In genomic region chr7:142443474-142443873, GRCm38 (mm10) we compare ENCODE assay signal across 24 mouse cellular contexts. TPM values are rescaled to one million over a fixed set of nuclear protein-coding genes. Genes with fewer than 3 reads are reported as not detected.
DNase-seq lines count a peak whose midpoint lies in the region; ATAC-seq and TF ChIP-seq lines count a peak whose summit lies in the region.
"Had no signal": no experiment of that assay in that cellular context is flagged by ENCODE, and none has a peak within 500 bp of the region (broad histone marks: within the 10 kb centered on the region; RNA-seq: fewer than 3 reads in every experiment).

No protein-coding gene starts in this region.

- H3K4me2 ChIP-seq in midbrain, postnatal 0 days (ENCODE audit: low read depth, low read length, poor library complexity, severe bottlenecking) = no peak overlapping the region
- H3K4me2 ChIP-seq: heart, embryonic 11.5 days; lung, embryonic 15.5 days; neural tube, embryonic 12.5 days had no signal

- no peaks in the 10 kb centered on the region for H3K36me3 ChIP-seq in midbrain, embryonic 10.5 days
- no peaks in the 10 kb centered on the region for H3K36me3 ChIP-seq in midbrain, postnatal 0 days (ENCODE audit: insufficient read depth, low read length)
- H3K36me3 ChIP-seq: lung, embryonic 15.5 days; neural tube, embryonic 12.5 days had no signal

- H3K9me3 ChIP-seq in midbrain, embryonic 10.5 days (replicated peaks) = no peaks in the 10 kb centered on the region
- no peaks in the 10 kb centered on the region for H3K9me3 ChIP-seq in midbrain, postnatal 0 days (ENCODE audit: low read length)
- H3K9me3 ChIP-seq: lung, embryonic 15.5 days; neural tube, embryonic 12.5 days had no signal

- peaks cover 13% of the 10 kb centered on the region for H3K4me1 ChIP-seq in midbrain, embryonic 10.5 days
- H3K4me1 ChIP-seq in midbrain, postnatal 0 days (ENCODE audit: insufficient read depth, low read length) = no peaks in the 10 kb centered on the region
- H3K4me1 ChIP-seq in bone marrow macrophage, adult 2 months (ENCODE audit: control insufficient read depth, insufficient read depth, low read length) = peaks cover 50% of the 10 kb centered on the region

- H3K9ac ChIP-seq in midbrain, postnatal 0 days (replicated peaks; ENCODE audit: low read length, poor library complexity, severe bottlenecking) = no peak overlapping the region
- H3K9ac ChIP-seq: forebrain, postnatal 0 days; lung, embryonic 15.5 days; neural tube, embryonic 12.5 days had no signal

- H3K27me3 ChIP-seq in midbrain, embryonic 10.5 days (ENCODE audit: low read depth, poor library complexity, severe bottlenecking) = peaks cover 13% of the 10 kb centered on the region
- no peaks in the 10 kb centered on the region for H3K27me3 ChIP-seq in midbrain, postnatal 0 days (ENCODE audit: insufficient read depth, low read length)
- H3K27me3 ChIP-seq: lung, embryonic 15.5 days; neural tube, embryonic 12.5 days had no signal

- 0 out of 2 replicates have a peak overlapping the region, but pooled peaks have one; percentile 1 for H3K27ac ChIP-seq in midbrain, embryonic 10.5 days (replicated peaks)
- H3K27ac ChIP-seq in midbrain, postnatal 0 days (ENCODE audit: low read depth, low read length) = no peak overlapping the region
- peak overlapping the region; percentile 99 for H3K27ac ChIP-seq in bone marrow macrophage, adult 2 months (ENCODE audit: insufficient read depth, low read depth, low read length)
- H3K27ac ChIP-seq: lung, embryonic 15.5 days; neural tube, embryonic 12.5 days had no signal

- WGBS in midbrain, embryonic 10.5 days = 85% methylated on average over 5 of the region's 5 CpGs
- WGBS in midbrain, postnatal 0 days = 85% methylated on average over 5 of the region's 5 CpGs

- no peak overlapping the region for H3K4me3 ChIP-seq in midbrain, embryonic 10.5 days
- no peak overlapping the region for H3K4me3 ChIP-seq in midbrain, postnatal 0 days (ENCODE audit: low read depth, low read length)
- H3K4me3 ChIP-seq in bone marrow macrophage, adult 2 months (ENCODE audit: insufficient read depth, low read length) = no peak overlapping the region
- H3K4me3 ChIP-seq: erythroblast, embryonic 14.5 days; lung, embryonic 15.5 days; neural tube, embryonic 12.5 days had no signal

- no peak for TF ChIP-seq CTCF in midbrain, postnatal 0 days (IDR thresholded peaks at IDR 0.05)
- TF ChIP-seq CTCF in bone marrow macrophage, adult 2 months (IDR thresholded peaks at IDR 0.05; ENCODE audit: low read depth, low read length) = no peak

- peak; percentile 45 for DNase-seq in gastrocnemius, postnatal 14 days
- no peak for DNase-seq in gastrocnemius, adult 8-10 months (ENCODE audit: low spot score in 2 of 2)
- DNase-seq in midbrain, embryonic 10.5 days (ENCODE audit: low spot score) = no peak
- no peak for DNase-seq in midbrain, postnatal 0 days (ENCODE audit: low spot score)
- peak; percentile 72 for DNase-seq in skeletal muscle tissue, adult 2 months (ENCODE audit: low read depth, low spot score)
- no peak for DNase-seq in embryo, embryonic 10 days (ENCODE audit: low spot score)
- DNase-seq: cerebellum, adult 11 months; forebrain, postnatal 0 days; heart, postnatal 36 days; kidney, adult 18-20 months; kidney, postnatal 14 days; layer of hippocampus, adult 9-11 months; thymus, postnatal 14 days had no signal

- intact Hi-C loops in gastrocnemius, postnatal 14 days (cut with DNase I; ENCODE audit: low total_unique reads) = loop anchor here (5.0 kb wide), 1 partner anchor 54 kb away; the partner anchor contains the start of gene Tnnt3

- ATAC-seq in midbrain, postnatal 0 days (ENCODE audit: low FRiP score) = no peak
- ATAC-seq: forebrain, postnatal 0 days; hindbrain, embryonic 16.5 days; midbrain, embryonic 16.5 days had no signal

- TF ChIP-seq POLR2A in bone marrow macrophage, adult 2 months (IDR thresholded peaks at IDR 0.05; ENCODE audit: borderline replicate concordance, low read depth, low read length) = no peak

RNA-seq across cellular contexts. Expression of gene Tnni2, which starts 1.9 kb away (rescaled TPM):
- total RNA-seq in gastrocnemius, postnatal 14 days (2021) = over 10,000 TPM; 14,029 to 14,677 TPM
- total RNA-seq in gastrocnemius, adult 8-10 months (2022) = over 10,000 TPM; 16,943 to 22,105 (median 19,624) TPM
- 0.52 and 1.5 TPM in 2 replicates for polyA plus RNA-seq in midbrain, embryonic 10.5 days (2016; fragmentation: Nextera tagmentation; extraction: Ambion mirVana)
- not detected in 2 replicates for total RNA-seq in midbrain, postnatal 0 days (2014; rRNA removed)
- 0.46 and 0.56 TPM in 2 replicates for polyA plus RNA-seq in midbrain, postnatal 0 days (2015; fragmentation: Nextera tagmentation; extraction: Ambion mirVana)
- polyA plus RNA-seq in bone marrow macrophage, adult 2 months (2012; ENCODE audit: insufficient read depth, insufficient read length, missing spikeins) = 10.2 and 13.8 TPM in 2 replicates
- polyA plus RNA-seq: erythroblast, embryonic 14.5 days had no signal

RNA-seq across cellular contexts. Expression of gene Syt8, which starts 8.8 kb away (rescaled TPM):
- total RNA-seq in gastrocnemius, postnatal 14 days (2021) = not detected
- not detected for total RNA-seq in gastrocnemius, adult 8-10 months (2022)
- 0.34 TPM in 1 of 2 replicates, not detected in the other for polyA plus RNA-seq in midbrain, embryonic 10.5 days (2016; fragmentation: Nextera tagmentation; extraction: Ambion mirVana)
- not detected in 2 replicates for total RNA-seq in midbrain, postnatal 0 days (2014; rRNA removed)
- polyA plus RNA-seq in midbrain, postnatal 0 days (2015; fragmentation: Nextera tagmentation; extraction: Ambion mirVana) = not detected in 2 replicates
- 5.6 TPM in 2 replicates for polyA plus RNA-seq in bone marrow macrophage, adult 2 months (2012; ENCODE audit: insufficient read depth, insufficient read length, missing spikeins)
- total RNA-seq: forebrain, postnatal 0 days; gastrocnemius, postnatal 36 days; heart, postnatal 36 days; left cerebral cortex, postnatal 10 days; megakaryocyte, adult 5-6 weeks had no signal
- polyA plus RNA-seq: embryonic facial prominence, embryonic 11.5 days; erythroblast, embryonic 14.5 days; forebrain, postnatal 0 days; hindbrain, embryonic 16.5 days; midbrain, embryonic 16.5 days had no signal

RNA-seq across cellular contexts. Expression of gene Lsp1, which starts 17.1 kb away (rescaled TPM):
- 10 to 100 TPM; 22.2 to 35.0 TPM for total RNA-seq in gastrocnemius, postnatal 14 days (2021)
- 10 to 100 TPM; 22.8 to 39.1 (median 34.1) TPM for total RNA-seq in gastrocnemius, adult 8-10 months (2022)
- 14.2 and 15.0 TPM in 2 replicates for polyA plus RNA-seq in midbrain, embryonic 10.5 days (2016; fragmentation: Nextera tagmentation; extraction: Ambion mirVana)
- total RNA-seq in midbrain, postnatal 0 days (2014; rRNA removed) = 5.1 and 11.0 TPM in 2 replicates
- polyA plus RNA-seq in midbrain, postnatal 0 days (2015; fragmentation: Nextera tagmentation; extraction: Ambion mirVana) = 5.3 and 8.7 TPM in 2 replicates
- 320 and 327 TPM in 2 replicates for polyA plus RNA-seq in bone marrow macrophage, adult 2 months (2012; ENCODE audit: insufficient read depth, insufficient read length, missing spikeins)

RNA-seq across cellular contexts. Expression of gene Tnnt3, which starts 55.2 kb away (rescaled TPM):
- over 10,000 TPM; 22,199 to 23,470 TPM for total RNA-seq in gastrocnemius, postnatal 14 days (2021)
- over 10,000 TPM; 31,851 to 38,724 (median 35,835) TPM for total RNA-seq in gastrocnemius, adult 8-10 months (2022)
- polyA plus RNA-seq in midbrain, embryonic 10.5 days (2016; fragmentation: Nextera tagmentation; extraction: Ambion mirVana) = 1.9 TPM in 2 replicates
- 1.3 and 1.5 TPM in 2 replicates for total RNA-seq in midbrain, postnatal 0 days (2014; rRNA removed)
- 2.0 and 3.1 TPM in 2 replicates for polyA plus RNA-seq in midbrain, postnatal 0 days (2015; fragmentation: Nextera tagmentation; extraction: Ambion mirVana)
- polyA plus RNA-seq in bone marrow macrophage, adult 2 months (2012; ENCODE audit: insufficient read depth, insufficient read length, missing spikeins) = 5.1 and 6.0 TPM in 2 replicates
- total RNA-seq: left cerebral cortex, postnatal 10 days had no signal
- polyA plus RNA-seq: erythroblast, embryonic 14.5 days had no signal

RNA-seq across cellular contexts. Expression of gene Ctsd, which starts 55.6 kb away (rescaled TPM):
- 100 to 1,000 TPM; 268 to 284 TPM for total RNA-seq in gastrocnemius, postnatal 14 days (2021)
- 100 to 1,000 TPM; 443 to 485 (median 471) TPM for total RNA-seq in gastrocnemius, adult 8-10 months (2022)
- 145 and 171 TPM in 2 replicates for polyA plus RNA-seq in midbrain, embryonic 10.5 days (2016; fragmentation: Nextera tagmentation; extraction: Ambion mirVana)
- 520 and 652 TPM in 2 replicates for total RNA-seq in midbrain, postnatal 0 days (2014; rRNA removed)
- polyA plus RNA-seq in midbrain, postnatal 0 days (2015; fragmentation: Nextera tagmentation; extraction: Ambion mirVana) = 320 and 345 TPM in 2 replicates
- 2,800 and 3,060 TPM in 2 replicates for polyA plus RNA-seq in bone marrow macrophage, adult 2 months (2012; ENCODE audit: insufficient read depth, insufficient read length, missing spikeins)

Comparison
In these comparisons a context has a peak if more than half of its experiments do, and no peak if none do; other contexts are left out.
1. DNase-seq: peak in gastrocnemius, postnatal 14 days (single experiment) and skeletal muscle tissue, adult 2 months (single experiment); none in gastrocnemius, adult 8-10 months (0 of 2), midbrain, embryonic 10.5 days (single experiment), midbrain, postnatal 0 days (single experiment) and embryo, embryonic 10 days (single experiment).
2. RNA of gene Tnni2, which starts 1.9 kb away (total RNA-seq): 16,943 to 22,105 TPM in gastrocnemius, adult 8-10 months and 14,029 to 14,677 TPM in gastrocnemius, postnatal 14 days; not detected in midbrain, postnatal 0 days; every median in the first group is over 1,000 times any median in the second.